Mouse (Mus musculus) spleen, adult 12 weeks (tissue): ENCODE results near the gene Tirap.
"Not testable (repeated sequence)": the region's sequence is repeated elsewhere in the genome, so short reads cannot be mapped to it uniquely, and the experiment has no call there.

ENCODE experiments used
- DNase-seq: peaks from one replicate; pipeline ENCODE4 v3.0.0; 2022; ENCODE audit warnings: low spot score

Gene Tirap

DNA sequence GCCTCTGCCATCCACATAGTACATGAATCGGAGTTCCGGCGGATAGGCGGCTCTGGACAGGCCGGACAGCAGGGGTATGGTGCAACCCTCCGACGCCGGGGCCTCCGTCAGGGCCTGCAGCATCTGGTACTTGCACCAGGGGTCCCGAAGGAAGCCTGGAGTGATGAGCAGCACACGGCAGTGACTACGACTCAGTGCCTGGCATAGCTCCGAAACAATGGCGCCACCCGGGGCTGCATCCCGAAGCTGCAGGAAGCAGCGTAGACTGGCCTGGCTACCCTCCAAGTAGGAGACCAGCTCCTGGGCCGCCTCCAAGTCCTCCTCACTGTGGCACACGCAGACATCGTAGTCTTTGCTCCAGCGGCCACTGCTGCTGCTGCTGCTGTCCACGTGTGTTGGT, 11.4 kb downstream of the Tirap start:
- no peak for DNase-seq

DNA sequence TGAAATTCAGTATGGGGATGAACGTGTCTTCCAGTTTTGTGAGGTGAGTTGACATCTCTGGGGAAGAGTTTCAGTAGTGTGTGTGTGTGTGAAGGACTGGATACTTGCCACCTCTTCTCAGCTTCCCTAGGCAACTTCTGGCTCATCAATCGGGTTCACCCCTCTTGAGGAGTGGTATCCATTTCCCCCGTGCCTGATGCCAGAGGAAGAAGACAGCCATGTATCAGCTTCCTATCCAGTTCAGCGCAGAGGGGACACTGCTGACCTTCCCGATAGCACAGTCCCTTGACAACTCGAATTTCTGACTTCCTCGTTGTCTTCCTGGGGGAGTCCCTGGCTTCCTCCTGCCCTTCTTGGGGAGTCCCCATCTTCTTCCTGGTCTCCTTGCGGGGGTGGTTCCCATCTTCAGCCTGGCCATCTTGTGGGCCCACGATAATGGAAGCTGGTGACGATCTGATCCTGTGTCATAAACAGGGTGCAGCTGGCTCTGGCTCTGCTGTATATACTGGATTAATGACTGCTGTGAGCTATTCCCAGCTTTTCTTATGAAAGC, 12.7 kb downstream of the Tirap start:
- DNase-seq = no peak

GRCm38 (mm10) chr9:35186430-35186829, 13.7 kb downstream of the Tirap start:
- no peak for DNase-seq

DNA sequence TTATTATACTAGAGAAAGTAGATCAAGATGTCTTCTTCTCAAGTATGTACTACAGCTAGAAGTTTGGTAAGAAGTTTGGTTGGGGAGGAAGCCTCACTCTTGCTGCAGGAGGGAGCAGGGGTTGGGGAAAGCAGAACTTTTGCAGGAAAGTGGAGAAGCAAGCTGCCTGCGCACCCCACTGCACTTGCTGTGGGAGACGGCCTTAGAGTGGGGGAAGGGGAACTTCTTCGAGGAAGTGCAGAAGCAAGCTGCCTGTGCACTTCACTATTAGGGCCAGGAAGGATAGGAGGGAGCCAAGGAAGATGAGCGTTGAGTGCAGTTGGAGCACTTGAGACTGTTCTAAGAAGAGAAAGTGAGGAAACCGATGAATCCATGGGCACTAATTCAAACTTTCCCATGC, 16.7 kb downstream of the Tirap start:
- DNase-seq = no peak

DNA sequence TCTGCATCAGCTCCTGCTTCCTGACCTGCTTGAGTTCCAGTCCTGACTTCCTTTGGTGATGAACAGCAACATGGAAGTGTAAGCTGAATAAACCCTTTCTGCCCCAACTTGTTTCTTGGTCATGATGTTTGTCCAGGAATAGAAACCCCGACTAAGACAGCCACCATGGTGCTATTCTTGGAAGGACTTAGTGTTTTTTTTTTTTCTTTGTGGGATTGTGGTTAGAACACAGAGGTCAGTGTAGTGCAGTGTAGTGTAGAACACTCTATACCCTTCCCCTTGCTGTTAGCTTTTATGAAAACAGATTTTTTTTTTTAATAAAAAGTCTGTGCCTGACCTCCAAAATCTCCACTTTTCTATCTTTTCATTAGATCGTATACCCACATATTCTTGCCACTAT, 17.3 kb downstream of the Tirap start:
- no peak for DNase-seq

- DNase-seq = no peak
Observed at GRCm38 (mm10) chr9:35176124-35176659, 23.9 kb downstream of the Tirap start.

DNA sequence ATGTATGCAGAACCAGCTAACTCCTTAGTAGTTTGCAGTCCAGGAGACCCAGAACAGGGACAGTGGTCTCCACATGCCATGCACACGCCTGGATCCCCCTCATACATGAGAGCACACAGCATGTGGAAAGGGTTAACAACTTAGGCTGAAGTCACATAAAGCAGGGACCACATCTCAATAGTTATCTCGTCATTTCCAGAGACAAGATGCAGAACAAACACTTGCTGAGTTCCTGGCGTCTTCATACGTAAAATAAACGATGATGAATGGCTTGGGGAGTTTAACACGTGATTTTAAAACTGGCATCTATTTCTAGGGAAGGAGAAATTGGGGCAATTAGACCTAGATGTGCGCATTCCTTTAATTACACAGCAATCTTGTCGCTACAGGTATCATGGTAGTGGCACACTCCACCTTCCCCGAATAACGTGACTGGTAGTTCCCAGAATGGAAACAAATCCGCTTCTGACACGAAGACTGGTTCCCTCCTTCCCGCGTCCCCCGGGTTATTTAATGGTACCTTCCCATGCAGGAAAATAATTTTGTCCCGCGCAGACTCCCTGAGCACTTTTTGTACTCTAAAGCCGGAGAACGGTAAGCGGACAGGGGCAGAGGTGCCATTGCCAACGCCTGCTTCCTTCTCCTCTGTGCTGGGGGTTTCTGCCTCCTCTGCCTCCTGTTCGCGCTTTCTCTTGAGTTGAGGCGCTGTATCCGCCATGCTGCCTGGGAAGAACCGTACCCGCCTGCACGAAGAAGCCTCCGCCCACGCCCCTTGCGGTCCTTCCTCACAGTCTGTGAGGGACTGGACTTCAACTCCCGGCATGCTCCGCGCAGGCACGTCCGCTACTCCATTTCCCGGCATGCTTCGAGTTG, 24.6 kb downstream of the Tirap start, which contains the start of gene Dcps:
Gene Dcps (minus strand): TSS at position 811 of the 873 bp plus-strand sequence.
- peak; percentile 77 for DNase-seq

GRCm38 (mm10) chr9:35173331-35173730, 26.8 kb downstream of the Tirap start:
- DNase-seq = no peak

DNA sequence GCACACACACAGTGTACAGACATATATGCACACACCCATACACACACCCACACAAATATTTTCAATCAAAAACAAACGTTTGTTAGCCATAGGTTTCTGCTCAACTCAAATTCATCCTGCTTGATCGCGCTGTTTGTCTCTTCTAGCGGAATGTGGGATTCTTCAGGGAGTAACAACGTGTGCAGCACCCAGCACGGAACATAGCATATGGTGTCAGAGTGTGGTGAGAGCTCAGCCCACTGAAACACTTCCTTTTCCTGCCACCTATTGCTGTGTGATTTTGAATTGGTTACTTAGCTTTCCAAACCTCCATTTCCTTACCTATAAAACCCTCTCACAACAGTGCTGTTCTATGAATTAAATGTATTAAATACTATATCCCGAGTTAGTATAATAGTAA, 30.0 kb downstream of the Tirap start:
- no peak for DNase-seq

GRCm38 (mm10) chr9:35166798-35167635, 33.1 kb downstream of the Tirap start:
- DNase-seq = no peak

DNA sequence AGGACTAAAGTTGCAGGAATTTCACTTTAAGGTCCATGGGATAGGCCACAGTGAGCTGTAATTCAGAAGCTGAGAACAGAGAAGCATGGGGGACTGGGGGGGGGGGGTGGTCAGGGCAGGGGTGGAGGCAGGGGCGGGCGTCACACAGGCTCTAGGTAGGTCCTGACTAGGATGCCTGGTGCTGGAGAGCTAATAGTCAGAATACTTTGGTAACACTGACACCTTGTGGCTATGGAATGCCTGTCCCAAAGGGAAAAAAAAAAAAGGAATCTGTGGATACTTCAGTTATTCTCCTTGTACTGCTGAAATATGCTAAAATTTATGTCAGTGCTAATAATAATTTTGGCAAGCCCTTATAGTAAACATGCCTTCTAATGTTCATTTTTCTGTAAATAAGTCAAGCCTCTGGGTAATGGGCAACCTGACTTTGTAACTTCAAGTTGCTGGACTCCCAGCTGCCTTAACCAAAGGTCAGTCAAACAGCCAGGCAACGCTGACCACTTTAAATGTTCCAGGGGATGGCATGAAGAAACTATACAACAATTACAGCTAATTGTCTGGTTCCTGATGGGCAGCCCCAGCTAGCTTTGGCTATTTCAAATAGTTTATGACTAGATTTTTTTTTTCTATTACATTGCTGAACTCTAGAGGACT, 33.8 kb downstream of the Tirap start:
- DNase-seq = no peak

DNA sequence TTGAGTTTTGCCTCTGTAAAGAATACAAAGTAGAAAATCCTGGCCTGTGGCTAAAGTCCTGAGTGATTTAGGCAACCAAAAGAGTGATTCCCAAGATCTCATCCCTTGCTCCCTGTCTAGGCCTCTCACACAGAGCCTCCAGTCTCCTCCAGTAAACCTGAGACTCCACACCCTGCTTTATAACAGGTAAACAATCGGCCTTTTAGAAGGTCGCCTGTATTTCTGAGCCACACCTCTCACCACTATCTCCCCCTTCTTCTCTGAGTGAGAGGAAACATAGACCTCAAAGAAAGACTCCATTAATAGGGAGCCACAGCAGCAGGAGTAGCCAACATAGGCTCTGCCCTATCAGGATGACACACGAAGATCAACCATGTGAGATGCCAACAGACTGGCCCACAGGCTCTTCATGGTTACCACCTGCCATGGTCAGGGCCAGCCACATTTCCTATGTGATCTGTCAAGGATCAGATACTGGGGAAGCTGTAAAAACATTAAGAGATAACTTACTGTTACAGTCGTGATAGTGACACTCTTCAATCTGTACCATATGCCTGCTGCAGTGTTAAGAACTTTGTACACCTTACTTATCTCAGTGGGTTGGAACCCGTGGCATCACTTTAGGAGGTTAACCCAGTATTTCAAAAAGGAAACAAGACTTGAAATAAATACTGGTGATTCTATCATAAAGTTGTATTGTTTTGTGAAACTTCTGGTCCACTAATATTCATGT, 35.8 kb downstream of the Tirap start:
- DNase-seq = no peak

GRCm38 (mm10) chr9:35163011-35163690, 36.9 kb downstream of the Tirap start:
- DNase-seq = no peak

- no peak for DNase-seq
Observed at GRCm38 (mm10) chr9:35161721-35162120, 38.4 kb downstream of the Tirap start.

DNA sequence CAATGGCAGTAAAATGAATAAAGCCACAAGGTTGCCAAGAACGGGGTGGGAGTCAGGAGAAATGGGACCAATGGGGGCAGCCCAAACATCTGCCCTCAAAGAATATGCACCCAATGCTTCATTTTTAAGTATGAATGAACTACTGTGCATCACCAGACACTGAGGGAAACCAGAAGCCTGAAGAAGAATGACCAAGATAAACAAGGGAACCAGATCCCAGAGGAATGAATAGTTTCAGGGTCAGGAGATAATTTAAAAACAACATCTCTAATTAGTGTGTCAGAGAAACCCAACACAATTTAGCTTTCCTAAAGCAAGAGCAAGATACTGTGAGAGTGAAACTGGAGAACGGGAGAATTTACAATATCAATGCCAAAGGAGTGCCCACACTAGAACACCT, 39.4 kb downstream of the Tirap start:
- DNase-seq = no peak

GRCm38 (mm10) chr9:35158477-35158876, 41.6 kb downstream of the Tirap start:
- no peak for DNase-seq

- DNase-seq = no peak
Observed at GRCm38 (mm10) chr9:35156862-35157261, 43.2 kb downstream of the Tirap start.

DNA sequence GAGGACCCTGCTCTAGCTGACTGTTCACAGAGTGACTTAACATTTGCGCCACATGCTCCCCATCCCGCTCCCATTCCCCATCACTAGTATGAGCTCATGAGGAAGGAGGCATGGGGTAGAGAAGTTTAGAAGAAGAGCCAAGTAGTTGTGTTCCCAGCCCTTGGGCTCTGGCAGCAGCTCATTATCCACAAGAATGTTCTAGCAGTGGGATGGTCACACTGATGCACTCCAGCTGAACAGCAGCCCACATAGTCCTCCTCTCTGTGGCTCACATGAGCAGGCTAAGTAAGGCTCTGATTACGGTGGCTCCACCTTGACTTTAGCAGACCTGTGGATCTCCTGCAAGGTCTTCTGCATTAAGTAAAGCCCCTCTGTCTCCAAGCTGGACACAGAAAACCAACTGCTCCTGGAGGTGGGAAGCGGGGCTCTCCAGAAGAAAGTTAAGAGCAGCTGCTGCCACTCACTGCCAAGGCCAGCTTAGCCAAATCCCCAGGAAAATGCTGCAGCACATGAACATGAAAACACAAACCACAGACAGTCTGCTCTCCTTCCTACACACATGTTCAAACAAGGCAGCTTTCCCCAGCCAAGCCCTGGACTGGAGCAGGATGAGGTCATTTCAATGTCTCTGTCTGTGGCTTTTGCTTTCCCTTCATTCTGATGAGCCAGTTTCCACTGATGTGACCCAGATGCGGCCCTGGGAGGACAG, 43.9 kb downstream of the Tirap start:
- no peak for DNase-seq

DNA sequence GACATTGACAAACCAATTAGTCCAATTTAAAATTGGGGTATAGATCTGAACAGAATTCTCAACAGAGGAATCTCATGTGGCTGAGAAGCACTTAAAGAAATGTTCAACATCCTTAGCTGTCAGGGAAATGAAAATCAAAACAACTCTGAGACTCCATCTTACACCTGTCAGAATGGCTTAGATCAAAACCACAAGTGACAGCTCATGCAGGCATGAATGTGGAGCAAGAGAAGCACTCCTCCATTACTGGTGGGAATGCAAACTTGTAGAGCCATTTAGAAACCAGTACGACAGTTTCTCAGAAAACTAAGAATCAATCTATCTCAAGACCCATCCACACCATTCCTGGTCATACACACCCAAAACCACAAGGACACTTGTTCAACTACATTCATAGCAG, 47.2 kb downstream of the Tirap start:
- DNase-seq = no peak

GRCm38 (mm10) chr9:35148822-35149221, 51.3 kb downstream of the Tirap start:
- not testable (repeated sequence) for DNase-seq
